In genomic region chr1:24107378-24107777, GRCm38 (mm10) we compare ENCODE assay signal across 7 mouse cellular contexts. TPM values are rescaled to one million over a fixed set of nuclear protein-coding genes. Genes with fewer than 3 reads are reported as not detected.
DNase-seq lines count a peak whose midpoint lies in the region; ATAC-seq lines count a peak whose summit lies in the region.

No protein-coding gene starts in this region.

- H3K4me2 ChIP-seq in neural tube, embryonic 11.5 days (ENCODE audit: low read depth), result no peak overlapping the region

- no peaks in the 10 kb centered on the region for H3K4me1 ChIP-seq in neural tube, embryonic 11.5 days (ENCODE audit: control insufficient read depth, insufficient read depth, low read length)

- H3K36me3 ChIP-seq in neural tube, embryonic 11.5 days (ENCODE audit: control insufficient read depth, insufficient read depth, low read length), result no peaks in the 10 kb centered on the region

- H3K9ac ChIP-seq in neural tube, embryonic 11.5 days (ENCODE audit: low read length), result no peak overlapping the region

- H3K4me3 ChIP-seq in neural tube, embryonic 11.5 days (ENCODE audit: low read depth, low read length), result no peak overlapping the region

- DNase-seq in neural tube, embryonic 11.5 days (ENCODE audit: low spot score), result peak; percentile 34
- DNase-seq in neural tube, embryonic 10.5 days (ENCODE audit: extremely low spot score, low spot score), result no peak
- DNase-seq in frontal cortex, postnatal 14 days (ENCODE audit: low spot score in 2 of 2), result peak; percentile 12 to 15
- DNase-seq in kidney, postnatal 14 days, result peak; percentile 10
- DNase-seq in lung, postnatal 4 days, result peak; percentile 9 to 20
- DNase-seq in ovary, postnatal 14 days (ENCODE audit: low spot score), result no peak
- DNase-seq in spleen, adult 18-20 months, result no peak

- 49% methylated on average over 11 of the region's 11 CpGs for WGBS in neural tube, embryonic 11.5 days

- no peaks in the 10 kb centered on the region for H3K27me3 ChIP-seq in neural tube, embryonic 11.5 days (ENCODE audit: control insufficient read depth, insufficient read depth, low read length)

- no peak overlapping the region for H3K27ac ChIP-seq in neural tube, embryonic 11.5 days (ENCODE audit: low read depth, low read length)

- H3K9me3 ChIP-seq in neural tube, embryonic 11.5 days (ENCODE audit: control insufficient read depth, low read length), result no peaks in the 10 kb centered on the region

- peak; percentile 67; the same call in 1 of the 2 replicates for ATAC-seq in neural tube, embryonic 11.5 days (ENCODE audit: insufficient read depth, low FRiP score, low TSS enrichment)

RNA-seq across cellular contexts. Expression of gene Fam135a, which starts 7.2 kb away (rescaled TPM):
- polyA plus RNA-seq in neural tube, embryonic 11.5 days (2014; fragmentation: Nextera tagmentation; extraction: Ambion mirVana), result 40.3 and 41.9 TPM in 2 replicates

Comparison
In these comparisons a context has a peak if more than half of its experiments do, and no peak if none do; other contexts are left out.
1. DNase-seq: peak in neural tube, embryonic 11.5 days (single experiment), frontal cortex, postnatal 14 days (2 of 2), kidney, postnatal 14 days (single experiment) and lung, postnatal 4 days (2 of 2); none in neural tube, embryonic 10.5 days (single experiment), ovary, postnatal 14 days (single experiment) and spleen, adult 18-20 months (0 of 2).